Mouse (Mus musculus) hindbrain, embryonic 15.5 days (tissue): ENCODE results near the gene Cryl1. TPM values are rescaled to one million over a fixed set of nuclear protein-coding genes. Genes with fewer than 3 reads are reported as not detected.

ENCODE experiments used
- ATAC-seq: fragments of 200-750 bp; cut with Nextera tagmentation; 2 replicates; pipeline ENCODE4 v1.8.0; 2017; ENCODE audit warnings: low read depth, moderate number of reproducible peaks, moderate TSS enrichment; ENCODE audit not compliant: low FRiP score
- H3K27ac ChIP-seq: fragments of 300-500 bp; sonication (generic); replicated peaks from 2 replicates; pipeline ENCODE4 v1.5.1; 2015; ENCODE audit warnings: mild to moderate bottlenecking, inconsistent platforms
- H3K27me3 ChIP-seq: fragments of 300-500 bp; sonication (generic); 2 replicates; pipeline ENCODE4 v1.6.1; 2015; ENCODE audit warnings: control low read depth, inconsistent platforms
- H3K36me3 ChIP-seq: fragments of 300-500 bp; sonication (generic); 2 replicates; pipeline ENCODE4 v1.6.1; 2015; ENCODE audit warnings: control low read depth, inconsistent platforms
- H3K4me1 ChIP-seq: fragments of 300-500 bp; sonication (generic); replicated peaks from 2 replicates; pipeline ENCODE4 v1.6.1; 2015; ENCODE audit warnings: control low read depth, inconsistent platforms
- H3K4me2 ChIP-seq: fragments of 300-500 bp; sonication (generic); 2 replicates; pipeline ENCODE4 v1.6.1; 2015; ENCODE audit warnings: moderate library complexity, mild to moderate bottlenecking, inconsistent platforms
- H3K4me3 ChIP-seq: fragments of 300-500 bp; sonication (generic); 2 replicates; pipeline ENCODE4 v1.5.1; 2015; ENCODE audit warnings: mild to moderate bottlenecking, inconsistent platforms
- H3K9ac ChIP-seq: fragments of 300-500 bp; sonication (generic); 2 replicates; pipeline ENCODE4 v1.6.1; 2015; ENCODE audit warnings: inconsistent platforms
- H3K9me3 ChIP-seq: fragments of 300-500 bp; sonication (generic); 2 replicates; pipeline ENCODE4 v1.6.1; 2016; ENCODE audit warnings: control low read depth, inconsistent platforms
- WGBS: fragments of 180-500 bp; shearing (Covaris S2); methylation state at CpG from one replicate; pipeline ENCODE4 v1.1.7; 2015; 5-methylcytosine and 5-hydroxymethylcytosine counted together
- polyA plus RNA-seq: library from polyadenylated mRNA; unstranded; fragments of >200 nt; fragmentation: Nextera tagmentation; extraction: Ambion mirVana; gene quantifications from 2 replicates; pipeline ENCODE4 v1.2.1, GENCODE M21; 2015

Cryl1 gene
- polyA plus RNA-seq, 1 experiment from 2014 or later: 11.8 TPM

DNA sequence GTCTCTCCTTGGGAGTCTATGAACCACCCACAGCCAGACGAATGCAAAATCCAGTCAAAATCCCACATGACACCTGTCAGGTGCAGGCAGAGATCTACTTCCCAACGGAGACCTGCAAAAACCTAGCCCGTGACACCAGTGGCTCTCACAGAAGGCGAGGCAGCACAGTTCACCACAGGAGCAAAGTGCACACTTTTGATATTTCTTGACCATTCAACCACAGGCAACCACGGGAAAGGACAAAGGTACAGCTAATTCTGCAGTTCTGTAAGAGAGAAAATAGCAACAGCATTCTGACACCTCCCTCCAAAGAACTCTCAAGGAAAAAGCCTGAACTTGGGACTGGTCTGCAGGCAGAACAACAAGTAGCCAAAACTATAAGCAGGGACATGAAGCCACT lies 1.1 kb downstream of the Cryl1 start:
- peaks cover 5% of the 10 kb centered on the region for H3K4me1 ChIP-seq
- no peaks in the 10 kb centered on the region for H3K9me3 ChIP-seq
- H3K4me2 ChIP-seq: no peak overlapping the region
- no peak overlapping the region for H3K27ac ChIP-seq
- peaks cover 5% of the 10 kb centered on the region; the same call in 1 of the 2 replicates for H3K27me3 ChIP-seq
- H3K9ac ChIP-seq: no peak overlapping the region
- no peak overlapping the region for H3K4me3 ChIP-seq
- ATAC-seq: no peak
- WGBS: 87% methylated on average over 5 of the region's 5 CpGs
- H3K36me3 ChIP-seq: no peaks in the 10 kb centered on the region

DNA sequence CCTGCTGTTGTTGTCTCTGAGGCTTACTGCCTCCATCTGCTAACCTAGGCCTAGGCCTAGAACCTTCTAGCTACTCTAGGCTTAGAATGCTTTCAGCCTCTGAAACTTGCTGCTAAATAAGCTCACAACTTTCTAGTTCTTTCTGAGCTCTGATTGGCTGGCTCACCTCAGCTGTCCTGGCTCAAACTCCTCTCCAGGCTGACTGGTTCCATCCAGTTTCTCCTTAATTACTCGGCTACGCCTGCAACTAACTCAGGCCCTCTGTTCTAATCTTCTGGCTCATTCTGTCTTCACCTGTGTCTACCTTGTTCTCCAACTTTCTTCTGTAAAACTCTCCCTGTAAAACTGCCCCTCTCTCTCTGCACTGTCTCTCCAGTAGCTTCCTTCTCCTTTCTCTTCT lies 2.9 kb downstream of the Cryl1 start:
- Histone ChIP-seq H3K4me1 (peaks cover 5% of the 10 kb centered on the region), H3K9ac (no peak overlapping the region), H3K27ac (no peak overlapping the region), H3K27me3 (peaks cover 5% of the 10 kb centered on the region; the same call in 1 of the 2 replicates), H3K4me3 (no peak overlapping the region), H3K9me3 (no peaks in the 10 kb centered on the region), H3K36me3 (no peaks in the 10 kb centered on the region), H3K4me2 (no peak overlapping the region)
- ATAC-seq: no peak
- 86% methylated on average over 2 of the region's 2 CpGs for WGBS

DNA sequence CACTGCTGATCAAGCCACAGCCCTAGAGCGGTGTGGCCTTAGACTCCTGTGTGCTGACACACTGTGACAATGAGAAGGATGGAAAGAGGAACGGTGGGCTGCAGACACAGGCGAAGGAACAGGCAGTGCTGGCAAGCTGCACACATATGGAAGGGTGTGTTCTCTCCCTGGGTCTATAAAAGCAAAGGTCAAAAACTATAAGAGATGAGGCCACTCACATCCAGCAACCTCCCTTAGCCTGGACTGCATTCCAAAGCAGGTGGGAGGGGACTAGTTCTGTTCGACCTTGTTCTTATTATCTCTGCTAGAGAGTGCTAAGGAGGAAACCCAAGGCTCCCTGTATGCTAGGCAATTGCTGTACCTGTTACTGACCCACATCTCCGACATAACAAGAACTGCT lies 6.1 kb downstream of the Cryl1 start:
- Histone ChIP-seq H3K27ac (no peak overlapping the region), H3K4me3 (no peak overlapping the region), H3K9me3 (no peaks in the 10 kb centered on the region), H3K27me3 (no peaks in the 10 kb centered on the region), H3K9ac (no peak overlapping the region), H3K36me3 (no peaks in the 10 kb centered on the region), H3K4me1 (no peaks in the 10 kb centered on the region), H3K4me2 (no peak overlapping the region)
- WGBS: 75% methylated on average over 5 of the region's 5 CpGs
- no peak for ATAC-seq

DNA sequence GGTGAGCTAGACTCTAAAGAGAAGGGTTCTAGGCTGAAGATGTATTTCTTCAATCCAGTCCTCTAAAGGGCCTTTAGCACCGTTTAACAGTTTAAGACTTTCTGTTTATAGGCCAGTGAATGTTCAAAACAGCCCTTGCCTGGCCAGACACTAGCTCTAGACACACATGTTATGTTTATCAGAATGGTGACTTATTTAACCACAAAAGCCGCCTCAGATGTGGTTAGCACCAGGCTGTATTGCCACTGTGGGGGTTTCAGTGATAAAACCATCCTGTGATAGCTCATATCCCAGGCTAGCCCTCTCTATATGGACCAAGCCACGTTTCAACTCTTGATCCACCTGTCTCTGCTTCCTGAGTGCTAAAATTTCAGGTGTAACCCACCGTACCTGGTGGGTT lies 6.7 kb downstream of the Cryl1 start:
- Histone ChIP-seq H3K27ac (no peak overlapping the region), H3K9ac (no peak overlapping the region), H3K36me3 (no peaks in the 10 kb centered on the region), H3K27me3 (no peaks in the 10 kb centered on the region), H3K9me3 (no peaks in the 10 kb centered on the region), H3K4me3 (no peak overlapping the region), H3K4me1 (no peaks in the 10 kb centered on the region), H3K4me2 (no peak overlapping the region)
- WGBS: 84% methylated on average over 4 of the region's 4 CpGs
- ATAC-seq: no peak

DNA sequence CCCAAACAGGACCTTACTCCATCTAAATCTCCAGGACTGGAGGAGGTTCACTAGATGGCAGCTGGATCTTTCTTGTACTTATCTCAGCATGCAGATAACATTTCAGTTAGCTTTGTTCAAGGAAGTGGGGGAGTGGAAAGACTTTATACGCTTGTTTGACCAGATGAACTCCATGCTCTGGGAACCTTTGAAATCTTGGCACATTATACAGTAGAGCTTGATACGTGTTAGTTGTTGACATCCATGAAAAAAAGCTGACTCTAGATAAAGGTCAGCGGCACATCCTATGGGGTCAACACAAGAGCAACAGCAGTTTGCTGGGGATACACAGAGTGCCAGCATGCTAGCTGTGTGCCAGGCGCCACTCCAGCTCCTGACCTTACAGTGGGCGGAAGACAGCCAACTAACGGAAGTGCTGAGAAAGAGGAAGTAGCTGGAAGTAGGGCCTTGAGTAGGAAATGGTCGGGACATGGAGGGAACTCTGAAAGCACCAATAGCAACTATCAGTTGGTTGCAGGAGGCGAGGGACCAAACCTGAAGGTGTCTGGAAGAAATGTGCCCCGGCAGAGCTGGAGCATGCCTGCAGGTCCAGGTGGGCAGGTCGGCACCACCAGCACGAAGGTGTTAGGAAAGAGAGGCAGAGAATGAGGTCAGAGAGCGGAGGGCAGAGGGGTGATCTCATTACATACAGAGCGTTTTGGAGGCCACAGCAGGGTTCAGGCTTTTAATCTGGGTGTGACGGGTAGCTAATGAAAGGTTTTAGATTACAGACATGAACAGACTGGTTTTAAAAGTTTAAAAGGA lies 11.4 kb downstream of the Cryl1 start:
- H3K9me3 ChIP-seq: no peaks in the 10 kb centered on the region
- no peaks in the 10 kb centered on the region for H3K4me1 ChIP-seq
- H3K27me3 ChIP-seq: no peaks in the 10 kb centered on the region
- ATAC-seq: no peak
- no peak overlapping the region for H3K27ac ChIP-seq
- H3K36me3 ChIP-seq: no peaks in the 10 kb centered on the region
- H3K9ac ChIP-seq: no peak overlapping the region
- H3K4me3 ChIP-seq: no peak overlapping the region
- WGBS: 74% methylated on average over 14 of the region's 14 CpGs
- H3K4me2 ChIP-seq: no peak overlapping the region

DNA sequence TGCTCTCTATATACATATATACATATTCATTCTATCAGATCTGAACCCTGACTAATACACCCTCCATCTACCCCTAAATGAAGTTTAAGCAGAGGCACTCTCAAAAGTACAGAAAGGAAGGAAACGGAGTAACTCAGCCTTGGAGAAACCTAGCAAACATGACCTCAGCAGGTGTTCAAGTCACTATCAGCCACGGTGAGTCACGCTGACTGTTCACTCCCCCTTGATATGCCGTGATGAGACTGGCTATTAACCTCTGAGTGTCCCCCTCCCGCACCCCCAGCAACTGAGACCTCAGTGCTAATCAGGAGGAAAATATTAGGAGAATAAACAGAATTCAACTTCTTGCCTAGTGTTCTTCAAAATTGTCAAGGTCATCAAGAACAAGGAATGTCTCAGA lies 12.7 kb downstream of the Cryl1 start:
- no peak for ATAC-seq
- WGBS: 88% methylated on average over 5 of the region's 5 CpGs
- no peaks in the 10 kb centered on the region for H3K4me1 ChIP-seq

DNA sequence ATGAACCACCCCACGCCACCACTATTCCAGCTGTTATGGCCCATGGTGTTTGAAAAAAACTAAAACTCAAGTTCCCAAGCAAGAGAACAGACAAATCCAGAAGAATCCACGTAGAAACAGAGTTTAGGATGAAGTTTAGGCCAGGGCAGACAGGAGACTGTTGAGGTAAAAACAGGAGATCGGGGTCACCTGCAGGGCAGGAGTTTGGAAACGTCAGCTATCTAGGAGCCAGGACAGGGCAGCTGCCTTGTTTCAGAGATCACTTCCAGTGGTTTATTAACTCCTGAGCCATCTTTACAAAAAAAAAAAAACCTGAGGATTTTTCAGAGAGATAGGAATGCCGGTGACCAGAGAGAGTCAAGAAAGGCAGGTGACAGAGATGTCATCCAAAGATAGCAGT lies 20.8 kb downstream of the Cryl1 start:
- no peak overlapping the region for H3K4me2 ChIP-seq
- H3K4me3 ChIP-seq: no peak overlapping the region
- 86% methylated on average over 5 of the region's 5 CpGs for whole genome bisulfite sequencing
- H3K27ac ChIP-seq: no peak overlapping the region
- ATAC-seq: no peak
- no peaks in the 10 kb centered on the region for H3K27me3 ChIP-seq
- no peak overlapping the region for H3K9ac ChIP-seq
- H3K9me3 ChIP-seq: no peaks in the 10 kb centered on the region
- no peaks in the 10 kb centered on the region for H3K4me1 ChIP-seq
- no peaks in the 10 kb centered on the region for H3K36me3 ChIP-seq

More for the DNA sequence above, 12.7 kb downstream of the Cryl1 start:
- no peaks in the 10 kb centered on the region for H3K9me3 ChIP-seq
- no peak overlapping the region for H3K4me2 ChIP-seq
- H3K4me3 ChIP-seq: no peak overlapping the region
- H3K9ac ChIP-seq: no peak overlapping the region
- no peaks in the 10 kb centered on the region for H3K27me3 ChIP-seq
- no peak overlapping the region for H3K27ac ChIP-seq
- H3K36me3 ChIP-seq: no peaks in the 10 kb centered on the region

DNA sequence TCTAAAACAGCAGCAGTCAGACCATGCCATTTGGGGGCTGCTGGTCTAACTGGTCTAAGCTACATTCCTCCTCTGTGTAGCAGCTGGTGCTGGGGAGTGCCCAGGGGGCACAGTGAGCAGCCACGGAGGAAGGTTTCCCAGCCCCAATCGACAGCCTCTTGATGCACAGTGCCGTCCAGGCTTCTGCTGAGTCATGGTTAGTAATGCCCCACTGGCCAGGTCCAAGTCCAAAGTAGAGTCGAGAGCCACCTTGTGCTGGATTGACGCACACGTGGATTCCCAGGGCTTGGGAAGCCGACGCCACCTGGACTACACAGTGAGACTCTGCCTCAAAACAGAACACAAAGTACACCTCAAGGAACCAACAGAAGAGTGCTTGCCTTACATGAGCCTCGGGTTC lies 21.4 kb downstream of the Cryl1 start:
- Histone ChIP-seq H3K4me3 (no peak overlapping the region), H3K36me3 (no peaks in the 10 kb centered on the region), H3K9ac (no peak overlapping the region), H3K27me3 (no peaks in the 10 kb centered on the region), H3K4me2 (no peak overlapping the region), H3K27ac (no peak overlapping the region), H3K9me3 (no peaks in the 10 kb centered on the region), H3K4me1 (no peaks in the 10 kb centered on the region)
- 76% methylated on average over 9 of the region's 9 CpGs for WGBS
- no peak for ATAC-seq

DNA sequence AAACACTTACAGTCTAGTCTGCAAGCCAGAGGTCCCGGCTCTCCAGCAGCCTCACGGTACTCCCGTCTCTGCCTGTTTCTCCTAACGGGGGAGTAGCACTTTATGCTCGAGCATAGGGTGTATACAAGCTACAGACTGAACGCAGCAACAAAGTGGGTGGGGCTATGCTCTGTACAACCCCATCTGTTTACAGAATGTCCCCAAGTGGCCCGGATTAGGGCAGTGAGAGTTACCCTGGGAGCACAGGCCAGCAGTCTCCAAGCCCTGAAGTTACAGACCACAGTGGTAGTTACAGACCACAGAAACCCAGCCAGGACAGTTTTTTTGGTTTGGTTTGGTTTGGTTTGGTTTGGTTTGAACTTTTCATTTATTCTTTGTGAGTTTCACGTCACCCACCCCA lies 22.3 kb downstream of the Cryl1 start:
- H3K9ac ChIP-seq: no peak overlapping the region
- WGBS: 84% methylated on average over 8 of the region's 8 CpGs
- no peaks in the 10 kb centered on the region for H3K27me3 ChIP-seq
- H3K36me3 ChIP-seq: no peaks in the 10 kb centered on the region
- H3K4me3 ChIP-seq: no peak overlapping the region
- ATAC-seq: no peak
- no peak overlapping the region for H3K4me2 ChIP-seq
- H3K4me1 ChIP-seq: no peaks in the 10 kb centered on the region
- no peaks in the 10 kb centered on the region for H3K9me3 ChIP-seq
- H3K27ac ChIP-seq: no peak overlapping the region

DNA sequence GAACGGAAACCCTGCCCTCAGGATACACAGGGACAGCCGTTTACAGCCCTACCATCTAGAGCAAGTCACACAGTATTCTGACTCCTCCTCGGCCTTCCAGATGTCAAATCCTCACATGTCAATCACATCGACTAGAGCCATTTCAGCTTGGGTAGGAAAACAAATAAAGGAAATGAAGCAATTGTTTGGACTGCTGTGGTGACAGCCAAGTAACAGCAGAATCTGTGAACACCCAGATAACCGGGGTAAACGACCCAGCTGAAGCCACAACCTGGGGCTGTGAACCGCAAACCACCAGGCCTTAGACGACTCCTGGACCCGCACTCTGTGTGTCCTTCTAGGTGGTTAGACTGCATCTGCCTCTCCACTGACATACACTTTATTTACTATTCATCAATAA lies 23.1 kb downstream of the Cryl1 start:
- H3K4me3 ChIP-seq: no peak overlapping the region
- no peak overlapping the region for H3K9ac ChIP-seq
- 89% methylated on average over 9 of the region's 9 CpGs for WGBS
- ATAC-seq: no peak
- H3K27me3 ChIP-seq: no peaks in the 10 kb centered on the region
- H3K4me2 ChIP-seq: no peak overlapping the region
- no peaks in the 10 kb centered on the region for H3K36me3 ChIP-seq
- no peaks in the 10 kb centered on the region for H3K4me1 ChIP-seq
- H3K27ac ChIP-seq: no peak overlapping the region
- H3K9me3 ChIP-seq: no peaks in the 10 kb centered on the region

DNA sequence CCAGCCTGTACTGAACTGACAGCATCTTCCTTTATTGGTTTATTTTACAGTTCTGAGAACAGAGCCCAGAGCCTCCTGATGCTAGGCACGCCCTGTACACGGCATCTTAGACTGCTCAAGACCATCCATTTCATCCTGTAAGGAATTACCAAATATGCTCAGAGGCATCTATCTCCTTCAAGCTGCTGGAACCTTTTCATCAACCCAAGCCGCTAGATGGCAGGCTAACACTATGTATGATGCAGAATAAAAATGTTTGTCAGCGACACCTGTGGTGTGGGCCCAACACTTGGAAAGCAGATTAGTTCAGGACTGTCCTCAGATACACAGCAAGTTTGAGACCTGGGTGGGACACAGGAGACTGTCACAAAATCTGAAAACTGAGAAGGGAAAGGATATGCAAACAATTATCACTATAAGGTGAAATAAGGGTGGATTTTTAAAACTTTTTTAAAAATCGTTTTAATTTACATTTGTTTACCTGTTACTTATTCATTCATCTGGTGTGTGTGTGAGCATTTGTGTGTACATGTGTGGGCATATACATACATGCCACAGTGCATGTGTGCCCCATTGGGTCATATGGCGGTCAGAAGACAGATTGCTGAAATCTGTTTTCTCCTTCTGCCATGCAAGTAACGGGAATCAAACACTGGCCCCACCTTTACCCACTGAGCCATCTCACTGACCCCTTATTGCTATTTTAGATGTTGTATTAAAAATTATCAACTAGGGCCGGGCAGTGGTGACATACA lies 25.8 kb downstream of the Cryl1 start:
- Histone ChIP-seq H3K4me3 (no peak overlapping the region), H3K27me3 (no peaks in the 10 kb centered on the region), H3K4me2 (no peak overlapping the region), H3K9ac (no peak overlapping the region), H3K36me3 (no peaks in the 10 kb centered on the region), H3K27ac (no peak overlapping the region), H3K9me3 (no peaks in the 10 kb centered on the region), H3K4me1 (no peaks in the 10 kb centered on the region)
- 49% methylated on average over 8 of the region's 8 CpGs for WGBS
- peak; percentile 49 for ATAC-seq

DNA sequence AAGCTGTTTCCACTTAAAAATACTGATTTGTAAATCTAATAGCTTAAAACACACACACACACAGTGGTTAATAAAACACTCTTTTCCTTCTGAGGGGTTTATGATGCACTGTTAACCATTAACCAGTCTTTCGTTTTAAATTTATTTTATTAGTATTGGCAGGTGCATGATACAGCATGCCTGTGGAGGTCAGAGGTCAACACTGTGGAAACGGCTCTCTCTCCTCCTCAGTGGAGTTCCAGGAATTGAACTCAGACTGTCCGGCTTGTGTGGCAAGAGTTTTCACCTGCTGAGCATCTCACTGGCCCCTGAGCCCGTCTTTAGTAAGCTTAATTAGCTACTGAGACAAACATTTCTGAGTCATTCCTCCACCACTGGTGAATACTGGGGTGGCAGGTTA lies 31.0 kb downstream of the Cryl1 start:
- no peaks in the 10 kb centered on the region for H3K9me3 ChIP-seq
- no peak overlapping the region for H3K4me3 ChIP-seq
- peaks cover 2% of the 10 kb centered on the region; the same call in 1 of the 2 replicates for H3K4me1 ChIP-seq
- H3K27me3 ChIP-seq: 0 out of 2 replicates have a peak, but pooled peaks cover under 1% of the 10 kb centered on the region
- no peak for ATAC-seq
- H3K36me3 ChIP-seq: no peaks in the 10 kb centered on the region
- no peak overlapping the region for H3K4me2 ChIP-seq
- no peak overlapping the region for H3K27ac ChIP-seq
- 46% methylated on average over 4 of the region's 4 CpGs for WGBS
- H3K9ac ChIP-seq: no peak overlapping the region
